ENCODE assay signal across 39 mouse cellular contexts in the genomic region with DNA sequence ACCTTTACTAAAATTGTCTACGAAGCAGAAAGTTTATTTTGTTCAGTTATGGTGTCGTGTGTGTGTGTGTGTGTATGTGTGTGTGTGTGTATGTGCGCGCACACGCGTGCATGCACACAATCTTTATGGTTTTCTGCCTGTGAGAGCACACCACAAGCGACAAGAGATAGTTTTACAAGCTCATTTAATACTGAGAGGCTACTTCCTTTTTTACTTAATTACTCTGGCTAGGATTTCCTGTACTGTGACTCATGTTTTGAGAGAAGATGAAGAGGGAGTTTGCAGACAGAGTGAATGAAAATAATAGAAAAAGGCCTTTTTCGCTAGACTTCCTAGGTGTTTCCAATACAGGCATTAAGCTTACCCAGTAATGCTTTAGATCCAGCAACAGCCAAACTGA. TPM values are rescaled to one million over a fixed set of nuclear protein-coding genes. Genes with fewer than 3 reads are reported as not detected.
"Had no signal": no experiment of that assay in that cellular context is flagged by ENCODE, and none has a peak within 500 bp of the region (broad histone marks: within the 10 kb centered on the region; RNA-seq: fewer than 3 reads in every experiment).

No protein-coding gene starts in this region.

RNA-seq across cellular contexts. Expression of gene Olfr1380, which starts 23.8 kb away (rescaled TPM):
- total RNA-seq: left cerebral cortex, postnatal 10 days; left cerebral cortex, postnatal 14 days; left cerebral cortex, postnatal 25 days; left cerebral cortex, postnatal 36 days; left cerebral cortex, postnatal 4 days; liver, adult 2 months; megakaryocyte, adult 5-6 weeks; megakaryocyte-erythroid progenitor cell, adult 5-6 weeks; midbrain, postnatal 0 days; monocyte, adult 5-6 weeks had no signal
- polyA plus RNA-seq: limb, embryonic 10.5 days; limb, embryonic 11.5 days; limb, embryonic 12.5 days; limb, embryonic 13.5 days; limb, embryonic 14.5 days; limb, embryonic 15.5 days; liver, adult 2 months; liver, embryonic 11.5 days; liver, embryonic 12.5 days; liver, embryonic 13.5 days; liver, embryonic 14.5 days; liver, embryonic 15.5 days; liver, embryonic 16.5 days; liver, postnatal 0 days; lung, adult 2 months; lung, embryonic 14.5 days; lung, embryonic 15.5 days; lung, embryonic 16.5 days; lung, postnatal 0 days; macrophage; midbrain, embryonic 10.5 days; midbrain, embryonic 11.5 days; midbrain, embryonic 12.5 days; midbrain, embryonic 13.5 days; midbrain, embryonic 14.5 days; midbrain, embryonic 15.5 days; midbrain, embryonic 16.5 days; midbrain, postnatal 0 days; myocyte; neural tube, embryonic 11.5 days; neural tube, embryonic 12.5 days had no signal

RNA-seq across cellular contexts. Expression of gene Flt4, which starts 28.6 kb away (rescaled TPM):
- total RNA-seq: megakaryocyte, adult 5-6 weeks; megakaryocyte-erythroid progenitor cell, adult 5-6 weeks had no signal

RNA-seq across cellular contexts. Expression of gene Olfr1381, which starts 37.2 kb away (rescaled TPM):
- total RNA-seq: left cerebral cortex, postnatal 10 days; left cerebral cortex, postnatal 14 days; left cerebral cortex, postnatal 25 days; left cerebral cortex, postnatal 36 days; left cerebral cortex, postnatal 4 days; liver, adult 2 months; megakaryocyte, adult 5-6 weeks; megakaryocyte-erythroid progenitor cell, adult 5-6 weeks; midbrain, postnatal 0 days; monocyte, adult 5-6 weeks had no signal
- polyA plus RNA-seq: limb, embryonic 10.5 days; limb, embryonic 11.5 days; limb, embryonic 12.5 days; limb, embryonic 13.5 days; limb, embryonic 14.5 days; limb, embryonic 15.5 days; liver, adult 2 months; liver, embryonic 11.5 days; liver, embryonic 12.5 days; liver, embryonic 13.5 days; liver, embryonic 14.5 days; liver, embryonic 15.5 days; liver, embryonic 16.5 days; liver, postnatal 0 days; lung, adult 2 months; lung, embryonic 14.5 days; lung, embryonic 15.5 days; lung, embryonic 16.5 days; lung, postnatal 0 days; macrophage; midbrain, embryonic 10.5 days; midbrain, embryonic 11.5 days; midbrain, embryonic 12.5 days; midbrain, embryonic 13.5 days; midbrain, embryonic 14.5 days; midbrain, embryonic 15.5 days; midbrain, embryonic 16.5 days; midbrain, postnatal 0 days; myocyte; neural tube, embryonic 11.5 days; neural tube, embryonic 12.5 days had no signal

RNA-seq across cellular contexts. Expression of gene Olfr1382, which starts 52.4 kb away (rescaled TPM):
- total RNA-seq: left cerebral cortex, postnatal 10 days; left cerebral cortex, postnatal 14 days; left cerebral cortex, postnatal 25 days; left cerebral cortex, postnatal 36 days; left cerebral cortex, postnatal 4 days; liver, adult 2 months; megakaryocyte, adult 5-6 weeks; megakaryocyte-erythroid progenitor cell, adult 5-6 weeks; midbrain, postnatal 0 days had no signal
- polyA plus RNA-seq: limb, embryonic 10.5 days; limb, embryonic 11.5 days; limb, embryonic 12.5 days; limb, embryonic 13.5 days; limb, embryonic 14.5 days; limb, embryonic 15.5 days; liver, adult 2 months; liver, embryonic 11.5 days; liver, embryonic 12.5 days; liver, embryonic 13.5 days; liver, embryonic 14.5 days; liver, embryonic 15.5 days; liver, embryonic 16.5 days; liver, postnatal 0 days; lung, adult 2 months; lung, embryonic 14.5 days; lung, embryonic 15.5 days; lung, embryonic 16.5 days; lung, postnatal 0 days; macrophage; midbrain, embryonic 10.5 days; midbrain, embryonic 11.5 days; midbrain, embryonic 12.5 days; midbrain, embryonic 13.5 days; midbrain, embryonic 14.5 days; midbrain, embryonic 15.5 days; midbrain, embryonic 16.5 days; midbrain, postnatal 0 days; myocyte; neural tube, embryonic 11.5 days; neural tube, embryonic 12.5 days had no signal
